Mouse (Mus musculus): ENCODE results near the gene Shank1. TPM values are rescaled to one million over a fixed set of nuclear protein-coding genes. Genes with fewer than 3 reads are reported as not detected.

Gene Shank1
- total RNA-seq, 2 experiments from 2014 or later, result 3.0 to 3.5 TPM

Other genes with a start within 250 kb of the Shank1 start
- not detected for gene Klk1b21, start 207.9 kb upstream of the Shank1 start, total RNA-seq (2021)
- gene Klk1b22, start 197.6 kb upstream of the Shank1 start, total RNA-seq (2021), result not detected
- gene Klk1b16, start 173.5 kb upstream of the Shank1 start, total RNA-seq (2021), result not detected
- gene Klk1b24, start 122.0 kb upstream of the Shank1 start, total RNA-seq (2021), result not detected
- not detected for gene Klk1b3, start 112.1 kb upstream of the Shank1 start, total RNA-seq (2021)
- not detected for gene Klk1b4, start 102.8 kb upstream of the Shank1 start, total RNA-seq (2021)
- gene Klk1b5, start 94.3 kb upstream of the Shank1 start, total RNA-seq (2021), result not detected
- not detected for gene Klk1, start 84.9 kb upstream of the Shank1 start, total RNA-seq (2021)
- gene Gm36864, start 74.1 kb upstream of the Shank1 start, total RNA-seq (2021), result not detected
- under 1 TPM; 0.26 to 0.32 TPM for gene 1700028J19Rik, start 63.6 kb upstream of the Shank1 start, total RNA-seq (2021)
- 10 to 100 TPM; 47.7 to 72.0 TPM for gene 2410002F23Rik, start 63.5 kb upstream of the Shank1 start, total RNA-seq (2021)
- gene Acp4, start 52.9 kb upstream of the Shank1 start, total RNA-seq (2021), result not detected
- gene Gm15517, start 48.8 kb upstream of the Shank1 start, total RNA-seq (2021), result not detected
- 1 to 10 TPM; 3.9 to 4.7 TPM for gene Clec11a, start 3.4 kb upstream of the Shank1 start, total RNA-seq (2021)
- under 1 TPM; 0.34 to 0.49 TPM for gene Syt3, start 73.8 kb downstream of the Shank1 start, total RNA-seq (2021)
- not detected for gene 1700008O03Rik, start 75.6 kb downstream of the Shank1 start, total RNA-seq (2021)
- 1 to 10 TPM; 4.0 to 4.2 TPM for gene Lrrc4b, start 118.8 kb downstream of the Shank1 start, total RNA-seq (2021)
- not detected for gene Aspdh, start 155.1 kb downstream of the Shank1 start, total RNA-seq (2021)
- 10 to 100 TPM; 67.2 to 77.6 TPM for gene Josd2, start 157.7 kb downstream of the Shank1 start, total RNA-seq (2021)
- gene Emc10, start 186.3 kb downstream of the Shank1 start, total RNA-seq (2021), result 10 to 100 TPM; 60.1 to 65.3 TPM
- gene Fam71e1, start 186.3 kb downstream of the Shank1 start, total RNA-seq (2021), result 1 to 10 TPM; 6.2 to 6.8 TPM
- 100 to 1,000 TPM; 438 to 552 TPM for gene Mybpc2, start 214.4 kb downstream of the Shank1 start, total RNA-seq (2021)
- gene Spib, start 221.8 kb downstream of the Shank1 start, total RNA-seq (2021), result under 1 TPM; 0.26 to 0.27 TPM
- 10 to 100 TPM; 32.0 to 35.2 TPM for gene Pold1, start 238.6 kb downstream of the Shank1 start, total RNA-seq (2021)
- gene Nr1h2, start 243.7 kb downstream of the Shank1 start, total RNA-seq (2021), result 10 to 100 TPM; 38.3 to 45.3 TPM